Mouse (Mus musculus): ENCODE measurements around the gene Coro2a. TPM values are rescaled to one million over a fixed set of nuclear protein-coding genes. Genes with fewer than 3 reads are reported as not detected.
A peak's percentile ranks its signal among the peaks of the same experiment; 100 is the strongest.

Gene Coro2a
- total RNA-seq, 2 experiments from 2014 or later = 5.6 to 18.6 TPM

DNA sequence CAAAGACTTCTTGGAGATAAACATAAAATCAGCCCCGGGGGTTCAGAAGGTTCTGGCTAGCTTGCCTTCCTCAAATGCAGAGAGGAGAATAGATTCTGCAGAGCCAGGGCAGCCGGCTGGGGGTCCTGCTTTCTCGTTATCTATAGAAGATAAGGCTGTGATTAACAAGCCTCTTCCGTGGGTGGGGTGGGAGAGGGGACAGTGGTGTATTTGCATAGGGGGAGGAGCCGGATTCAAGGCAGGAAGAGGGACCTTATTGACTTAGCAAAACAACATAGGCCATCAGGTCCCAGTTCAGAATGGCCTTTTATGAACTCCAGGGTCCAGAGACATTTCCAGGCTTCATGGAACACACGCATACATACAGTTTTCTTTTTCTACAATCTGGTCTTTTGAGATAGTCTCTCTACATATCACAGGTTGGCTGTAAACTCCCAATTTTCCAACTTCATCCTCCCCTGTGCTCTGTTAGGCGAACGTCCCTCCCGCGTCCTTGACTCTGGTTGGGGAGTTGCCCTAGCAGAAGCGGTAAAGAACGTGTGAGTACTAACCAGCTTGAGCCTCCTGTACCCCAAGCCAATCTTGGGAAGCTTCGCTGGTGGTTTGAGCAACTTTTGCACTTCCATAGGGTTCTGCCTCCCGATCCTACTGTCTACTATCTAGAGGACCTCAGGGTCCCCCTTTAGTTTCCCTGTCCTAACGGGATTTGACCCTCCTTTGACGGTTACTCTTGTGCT lies 66.7 kb downstream of the Coro2a start:
- ATAC-seq (replicated peaks; ENCODE audit: low FRiP score, poor library complexity, severe bottlenecking) = no peak

DNA sequence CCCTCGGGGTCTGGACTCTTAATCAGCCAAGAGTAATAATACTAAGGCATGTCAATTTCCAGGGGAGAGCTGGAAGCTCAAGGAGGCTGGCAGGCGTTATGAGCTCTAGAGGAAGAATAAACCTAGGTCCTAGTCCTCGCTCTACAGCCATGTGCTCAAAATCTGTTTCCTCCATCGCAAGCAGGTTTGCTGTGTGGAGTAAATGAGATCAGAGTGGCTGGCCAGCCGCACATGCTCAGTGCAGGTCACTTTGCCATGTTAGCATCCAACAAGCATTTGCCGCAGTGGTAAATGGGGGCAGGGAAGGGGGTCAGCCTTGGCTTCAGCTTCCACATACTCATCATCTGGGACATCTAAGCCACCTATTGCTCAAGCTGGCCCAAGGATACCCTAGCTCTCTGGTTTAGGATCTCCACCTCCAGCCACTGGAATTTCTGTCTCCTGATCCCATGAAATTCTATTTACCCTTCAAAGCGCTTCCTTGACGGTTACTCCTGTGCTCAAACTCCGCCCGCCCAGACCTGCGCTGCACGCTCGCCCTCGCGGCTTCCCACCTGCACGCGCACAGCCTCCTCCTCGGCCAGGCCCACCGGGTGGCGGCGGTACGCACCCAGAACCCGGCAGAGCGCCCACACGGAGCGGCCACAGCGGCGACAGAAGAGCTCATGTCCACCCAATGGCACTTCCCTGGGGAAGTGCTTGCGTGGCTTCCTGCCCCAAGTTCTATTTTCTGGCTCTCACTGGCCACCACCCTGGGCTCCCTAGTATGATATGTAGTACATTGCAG lies 67.9 kb downstream of the Coro2a start:
- no peak for ATAC-seq (replicated peaks; ENCODE audit: low FRiP score, poor library complexity, severe bottlenecking)

DNA sequence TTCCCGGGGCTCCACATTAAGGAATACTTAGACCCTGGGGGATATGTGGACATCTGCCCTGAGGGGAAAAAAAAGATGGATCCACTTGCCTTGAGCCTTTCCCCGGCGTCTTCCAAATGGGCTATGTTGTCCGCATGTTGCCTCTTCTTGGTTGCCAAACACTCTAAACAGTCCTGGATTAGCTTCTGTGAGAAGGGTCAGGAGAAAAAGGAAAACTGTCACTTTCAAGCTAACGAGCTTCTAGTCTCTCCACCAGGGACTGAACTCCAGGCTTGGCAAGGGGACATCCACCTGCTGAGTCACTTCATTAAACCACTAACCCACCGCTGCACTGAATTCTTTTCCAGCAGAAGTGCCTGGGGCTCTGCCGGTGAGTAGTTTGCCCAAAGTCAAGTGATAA lies 69.1 kb downstream of the Coro2a start:
- no peak for ATAC-seq (replicated peaks; ENCODE audit: low FRiP score, poor library complexity, severe bottlenecking)

DNA sequence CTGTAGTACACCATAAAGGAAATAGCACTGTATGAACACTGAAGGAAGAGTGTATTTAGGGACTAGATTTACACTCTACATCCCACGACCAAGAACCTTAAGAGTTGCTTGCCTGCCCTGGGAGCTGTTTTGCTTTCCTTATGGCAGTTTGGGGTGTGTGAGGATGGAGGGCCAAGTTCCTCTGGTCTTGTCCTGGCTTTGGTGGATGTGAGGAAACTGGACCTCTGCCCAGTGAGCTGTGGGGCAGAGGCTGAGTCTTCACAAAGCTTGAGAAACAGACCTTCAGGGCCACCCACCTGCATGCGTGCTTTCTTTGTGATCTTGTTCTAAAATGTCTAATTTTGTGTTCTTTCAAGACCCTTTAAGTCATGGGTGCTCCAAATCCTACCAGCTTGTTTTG lies 69.5 kb downstream of the Coro2a start:
- no peak for ATAC-seq (replicated peaks; ENCODE audit: low FRiP score, poor library complexity, severe bottlenecking)

DNA sequence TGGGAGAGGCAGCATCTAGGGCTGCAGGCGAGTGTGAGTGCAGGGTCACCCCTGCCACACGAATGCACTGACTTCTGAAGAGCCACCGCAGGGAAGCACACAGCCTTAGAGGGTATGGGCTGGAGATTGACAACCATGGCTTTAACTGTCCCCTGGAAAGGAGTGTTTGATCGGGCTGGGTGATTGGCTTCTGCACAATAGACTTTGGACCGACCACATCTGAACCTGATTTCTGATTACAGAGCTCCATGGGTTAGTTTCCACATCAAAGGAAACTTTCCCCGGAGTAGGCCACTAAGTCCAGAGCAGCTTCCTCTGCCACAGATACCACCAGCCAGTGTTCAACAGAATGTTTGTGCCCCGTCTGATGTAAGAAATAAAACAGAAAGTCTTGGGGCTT lies 72.3 kb downstream of the Coro2a start:
- no peak for ATAC-seq (replicated peaks; ENCODE audit: low FRiP score, poor library complexity, severe bottlenecking)

DNA sequence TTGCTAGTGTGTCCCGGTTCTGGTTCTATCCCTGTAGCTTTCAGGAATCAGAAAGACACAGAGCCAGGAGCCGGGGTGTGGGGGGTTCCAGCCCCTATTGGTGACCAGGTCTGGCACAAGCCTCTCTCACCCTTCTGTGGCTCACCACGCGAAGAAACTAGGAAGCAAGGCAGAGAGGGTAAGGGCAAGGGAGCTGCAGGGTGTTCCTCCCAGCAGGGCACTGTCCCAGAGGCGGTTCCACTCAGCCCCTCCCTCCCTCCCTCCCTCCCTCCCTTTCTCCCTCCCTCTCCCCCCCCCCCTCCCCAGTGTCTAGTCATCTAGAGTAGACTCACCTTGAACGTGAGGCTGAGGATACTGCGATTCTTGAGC lies 74.5 kb downstream of the Coro2a start:
- peak; percentile 78 for ATAC-seq (replicated peaks; ENCODE audit: low FRiP score, poor library complexity, severe bottlenecking)

DNA sequence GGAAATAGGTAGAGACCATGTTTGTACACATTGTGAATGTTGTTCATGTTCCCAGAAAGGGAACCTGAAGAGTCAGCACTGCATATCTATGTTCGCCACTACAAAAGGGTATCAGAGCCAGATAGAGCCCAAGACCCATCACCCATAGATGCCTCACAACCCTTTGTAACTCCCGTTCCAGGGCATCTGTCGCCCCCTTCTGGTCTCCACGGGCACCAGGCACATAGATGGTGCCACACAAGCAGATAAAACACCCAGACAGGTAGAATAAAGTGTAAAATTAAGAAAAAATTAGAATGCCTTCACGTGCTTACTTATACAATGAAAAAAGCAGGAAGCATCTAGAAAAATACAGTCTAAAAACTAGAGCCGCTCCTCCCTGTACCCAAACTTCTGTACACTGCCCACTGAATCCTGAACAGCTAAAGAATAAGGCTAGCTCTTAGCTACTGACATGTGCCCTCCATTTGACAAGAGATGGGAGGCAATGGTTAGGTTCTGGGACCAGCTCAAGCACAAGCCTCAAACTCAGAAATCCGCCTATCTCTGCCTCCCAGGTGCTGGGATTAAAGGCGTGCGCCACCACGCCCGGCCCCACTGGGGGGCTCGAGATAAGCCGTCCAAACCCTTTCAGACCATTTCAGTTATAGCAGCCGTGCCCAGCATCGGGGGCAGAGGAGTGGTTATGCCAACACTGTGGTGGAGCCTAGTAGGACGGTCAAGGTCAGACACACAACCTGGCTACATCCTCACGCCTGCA lies 75.0 kb downstream of the Coro2a start:
- peak; percentile 83 for ATAC-seq (replicated peaks; ENCODE audit: low FRiP score, poor library complexity, severe bottlenecking)

DNA sequence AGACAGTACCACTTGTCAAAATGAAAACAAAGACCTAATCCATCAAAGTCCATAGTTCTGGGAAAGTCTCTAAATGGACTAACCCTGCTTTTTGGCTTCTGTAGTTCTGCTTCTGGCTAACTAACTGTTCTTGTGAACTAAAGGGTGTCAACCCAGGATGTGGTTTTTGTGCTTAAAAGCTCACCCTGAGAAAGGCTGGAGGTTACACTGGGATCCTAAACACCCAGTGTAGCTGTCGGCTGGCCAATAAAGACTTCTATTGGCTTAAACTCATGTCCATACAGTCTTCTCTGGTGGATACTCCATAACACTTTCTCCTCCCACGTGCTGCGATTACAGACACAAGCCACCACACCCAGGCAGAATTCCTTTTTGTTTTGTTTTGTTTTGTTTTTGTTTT lies 75.8 kb downstream of the Coro2a start:
- ATAC-seq (replicated peaks; ENCODE audit: low FRiP score, poor library complexity, severe bottlenecking) = no peak

DNA sequence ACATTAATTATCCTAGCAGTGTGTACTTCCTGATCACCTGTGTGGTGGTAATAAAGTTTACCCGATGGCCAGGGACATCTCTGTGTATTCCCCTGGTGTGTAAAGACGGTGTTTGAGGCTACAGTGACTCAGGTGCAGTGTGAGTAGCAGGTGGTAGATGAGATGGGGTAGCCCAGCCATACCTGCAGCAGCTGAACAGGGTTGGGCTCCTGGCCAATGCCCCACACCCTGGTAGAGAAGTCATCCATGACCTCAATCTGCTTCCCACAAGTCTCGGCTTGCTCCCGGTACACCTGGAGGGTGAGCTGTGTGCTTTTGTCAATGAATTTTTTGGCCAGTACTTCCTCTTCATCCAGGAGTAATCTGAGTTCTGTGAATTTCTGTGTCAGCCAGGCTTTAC lies 78.7 kb downstream of the Coro2a start:
- no peak for ATAC-seq (replicated peaks; ENCODE audit: low FRiP score, poor library complexity, severe bottlenecking)

DNA sequence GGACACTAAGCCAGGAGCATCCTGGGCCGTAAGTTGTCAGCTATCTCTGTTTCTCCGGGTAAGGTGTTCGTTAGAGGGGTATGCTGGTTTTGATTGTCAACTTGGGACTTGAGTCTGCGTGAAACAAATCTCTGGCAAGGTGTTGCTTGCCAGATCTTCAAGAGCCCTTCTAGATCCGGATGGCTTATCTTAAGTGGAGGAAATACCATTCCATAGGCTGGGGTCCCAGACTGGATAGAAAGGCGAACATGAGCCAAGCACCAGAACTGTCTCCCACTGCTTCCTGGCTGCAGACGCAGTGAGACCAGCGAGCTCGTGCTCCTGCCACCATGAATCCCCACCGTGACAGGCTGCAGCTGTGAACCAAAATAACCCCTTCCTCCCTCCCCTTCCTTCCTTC lies 80.5 kb downstream of the Coro2a start:
- ATAC-seq (replicated peaks; ENCODE audit: low FRiP score, poor library complexity, severe bottlenecking) = no peak

DNA sequence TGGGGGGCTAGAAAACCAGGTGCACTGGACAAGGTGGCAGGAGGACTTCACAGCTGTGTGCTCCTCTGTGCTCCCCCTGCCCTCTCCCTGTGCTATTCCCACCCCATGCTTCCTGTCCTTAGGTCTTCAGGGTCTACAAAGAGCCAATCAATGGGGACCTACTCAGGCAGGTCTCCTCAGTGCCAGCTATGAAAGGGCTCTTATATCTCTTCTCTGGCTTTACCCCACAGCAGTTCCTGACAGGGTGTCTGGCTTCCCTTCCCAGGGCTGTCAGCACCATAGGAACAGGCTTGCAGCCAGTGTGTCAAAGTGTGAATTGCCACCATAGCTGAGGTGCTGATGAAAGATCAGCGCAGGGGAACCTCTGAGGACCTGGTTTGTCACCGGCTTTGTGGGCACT lies 81.5 kb downstream of the Coro2a start:
- no peak for ATAC-seq (replicated peaks; ENCODE audit: low FRiP score, poor library complexity, severe bottlenecking)

DNA sequence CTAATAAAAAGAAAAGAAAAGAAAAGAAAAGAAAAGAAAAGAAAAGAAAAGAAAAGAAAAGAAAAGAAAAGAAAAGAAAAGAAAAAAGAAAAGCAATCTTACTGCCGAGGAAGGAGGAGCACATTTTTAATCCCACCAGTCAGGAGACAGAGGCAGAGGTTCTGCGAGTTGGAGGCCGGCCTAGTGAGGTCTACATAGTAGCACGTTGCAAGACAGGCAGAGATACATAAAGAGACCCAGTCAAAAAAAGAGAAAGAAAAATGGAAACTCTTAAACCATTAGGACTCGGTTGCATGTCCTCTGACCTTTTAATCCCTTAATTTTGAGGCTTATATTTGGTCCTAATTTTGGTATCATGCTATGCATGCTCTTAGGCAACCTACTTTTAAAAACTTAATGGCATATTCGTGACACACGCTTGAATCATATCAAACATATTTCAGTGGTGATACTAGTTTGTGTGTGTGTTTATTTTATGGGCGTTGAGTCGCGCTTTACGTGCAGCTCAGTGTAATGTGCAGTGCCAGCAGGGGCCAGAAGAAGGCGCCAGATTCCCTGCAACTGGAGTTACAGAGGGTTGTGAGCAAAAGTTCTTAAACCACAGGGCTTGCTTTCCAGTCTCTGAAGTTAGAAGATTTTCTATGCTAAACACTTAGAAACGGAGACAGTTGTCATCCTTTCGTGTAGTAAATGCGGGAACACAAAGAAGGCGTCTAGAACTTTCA lies 94.1 kb downstream of the Coro2a start:
- ATAC-seq (replicated peaks; ENCODE audit: low FRiP score, poor library complexity, severe bottlenecking) = peak; percentile 76

DNA sequence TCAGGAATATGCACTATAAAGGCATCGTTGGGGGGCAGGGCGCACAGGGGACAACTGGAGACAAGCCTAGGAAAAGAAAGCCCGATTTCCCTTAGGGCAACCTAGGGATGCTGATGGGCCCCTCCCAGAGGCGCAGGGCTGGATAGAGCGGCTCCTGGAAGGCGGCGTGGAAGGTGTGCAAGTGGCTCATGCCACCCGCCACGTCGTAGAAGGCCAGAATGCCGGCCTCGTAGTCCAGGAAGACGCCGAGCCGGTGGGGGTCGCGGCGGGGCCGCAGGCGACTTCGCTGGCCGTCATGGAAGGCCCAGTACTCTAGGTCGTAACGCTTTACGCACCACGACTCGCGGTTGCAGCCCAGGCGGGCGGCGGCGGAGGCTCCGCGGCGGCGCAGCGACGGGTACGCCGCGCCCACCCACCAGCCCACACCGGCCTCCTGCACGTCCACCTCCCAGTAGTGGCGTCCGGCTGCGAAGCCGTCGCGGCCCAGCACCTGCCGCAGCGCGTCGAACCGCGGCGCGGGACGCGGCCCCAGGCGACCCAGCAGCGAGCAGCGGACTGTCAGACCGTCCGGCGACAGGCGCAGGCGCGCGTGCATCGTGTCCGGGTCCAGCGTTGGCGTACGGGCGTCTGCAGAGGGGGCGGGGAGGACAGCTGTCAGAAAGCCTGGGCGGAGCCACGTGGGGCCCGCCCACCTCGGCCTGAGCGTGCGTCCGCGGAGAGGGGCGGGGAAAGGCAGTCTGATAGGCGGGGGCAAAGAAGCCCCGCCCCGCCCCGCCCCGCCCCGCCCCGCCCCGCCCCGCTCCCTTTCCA lies 95.0 kb downstream of the Coro2a start:
- peak; percentile 96 for ATAC-seq (replicated peaks; ENCODE audit: low FRiP score, poor library complexity, severe bottlenecking)

DNA sequence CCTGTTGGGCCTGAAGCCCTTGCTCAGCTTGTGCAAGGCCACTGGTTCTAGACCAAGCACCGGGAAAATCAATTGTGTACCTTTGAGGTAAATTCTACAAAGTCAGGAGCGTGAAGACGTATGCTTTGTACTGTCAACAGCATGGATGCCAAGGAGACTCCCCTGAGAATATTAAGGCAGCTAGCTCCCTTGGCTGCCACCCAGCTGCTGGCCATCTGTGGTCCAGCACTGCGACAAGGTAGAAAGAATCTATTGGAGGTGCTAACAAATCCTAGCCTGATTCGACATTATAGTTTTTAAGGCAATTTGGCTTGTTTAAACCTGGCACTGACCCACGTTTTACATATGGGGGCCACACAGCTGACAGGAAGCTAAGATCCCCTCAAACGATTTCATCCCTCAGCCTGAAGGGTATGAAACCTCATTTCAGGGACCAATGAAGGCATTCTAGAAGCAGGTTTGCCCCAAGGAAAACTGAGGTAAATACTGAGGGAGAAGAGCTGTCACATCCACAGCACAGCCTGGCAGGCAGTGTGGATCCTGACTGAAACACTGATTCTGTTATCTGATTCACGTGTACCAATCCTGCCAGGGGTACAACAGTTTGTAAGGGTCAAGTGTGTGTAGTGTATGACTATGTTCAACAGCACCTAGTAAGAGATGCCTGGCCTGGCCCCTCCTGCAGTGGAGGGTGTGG lies 96.5 kb downstream of the Coro2a start:
- ATAC-seq (replicated peaks; ENCODE audit: low FRiP score, poor library complexity, severe bottlenecking) = no peak

DNA sequence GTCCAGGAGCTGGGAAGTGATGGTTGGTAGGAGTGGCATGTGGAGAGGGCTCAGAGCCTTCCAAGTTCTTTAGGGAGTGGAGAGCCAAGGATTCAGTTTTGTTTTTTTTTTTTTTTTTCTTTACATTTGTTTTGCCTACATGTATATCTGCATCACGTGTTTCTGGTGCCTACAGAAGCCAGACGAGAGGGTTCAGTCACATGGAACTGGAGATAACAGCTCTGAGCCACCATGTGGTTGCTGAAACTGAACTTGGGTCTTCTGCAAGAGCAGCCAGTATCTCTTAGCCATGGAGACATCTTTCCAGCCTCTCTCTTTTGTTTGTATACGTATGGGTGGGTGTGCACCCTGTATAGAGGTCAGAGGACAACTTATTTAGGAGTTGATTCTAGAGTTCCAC lies 98.1 kb downstream of the Coro2a start:
- ATAC-seq (replicated peaks; ENCODE audit: low FRiP score, poor library complexity, severe bottlenecking) = no peak

DNA sequence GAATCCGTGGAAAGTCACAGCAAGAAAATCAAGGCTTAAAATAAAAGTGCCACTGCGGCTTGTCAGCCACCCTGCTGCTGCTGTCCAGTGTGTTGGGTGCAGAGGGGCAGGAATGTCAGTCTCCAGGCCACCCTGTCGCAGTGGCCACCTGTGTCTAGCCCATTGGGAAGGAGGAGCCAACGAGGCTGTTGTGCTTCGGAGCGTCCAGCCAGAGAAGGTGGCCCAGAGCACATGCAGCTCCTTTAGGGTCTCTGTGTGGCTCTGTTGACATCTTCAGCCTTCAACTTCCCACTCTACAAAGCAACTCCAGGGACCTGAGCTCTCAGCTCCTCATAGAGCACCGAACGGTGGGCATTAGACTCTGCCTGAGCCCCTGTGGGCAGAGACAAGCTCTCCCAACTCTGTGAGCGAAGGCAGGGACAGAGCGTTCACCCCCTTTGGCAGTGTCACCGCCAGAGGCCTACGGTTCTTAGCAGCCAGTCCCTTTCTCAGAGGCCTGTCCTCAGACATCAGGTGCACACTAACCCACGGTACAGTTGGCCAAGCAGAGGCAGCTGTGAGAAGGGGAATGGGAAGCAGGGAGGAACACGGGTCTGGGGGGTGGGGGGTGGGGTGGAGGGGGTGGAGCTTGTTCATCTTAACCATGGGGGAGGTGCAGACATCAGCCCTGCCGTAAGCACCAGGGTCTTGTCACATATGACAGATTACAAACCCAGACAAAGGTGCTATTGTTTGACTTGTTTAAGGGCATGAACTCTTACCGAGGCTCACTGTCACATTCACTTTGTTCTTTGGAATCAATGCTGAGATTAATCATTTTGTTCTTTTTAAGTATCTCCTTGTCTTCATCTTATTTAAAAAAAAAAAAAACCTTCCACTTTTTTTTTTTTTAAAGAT lies 99.1 kb downstream of the Coro2a start:
- no peak for ATAC-seq (replicated peaks; ENCODE audit: low FRiP score, poor library complexity, severe bottlenecking)

DNA sequence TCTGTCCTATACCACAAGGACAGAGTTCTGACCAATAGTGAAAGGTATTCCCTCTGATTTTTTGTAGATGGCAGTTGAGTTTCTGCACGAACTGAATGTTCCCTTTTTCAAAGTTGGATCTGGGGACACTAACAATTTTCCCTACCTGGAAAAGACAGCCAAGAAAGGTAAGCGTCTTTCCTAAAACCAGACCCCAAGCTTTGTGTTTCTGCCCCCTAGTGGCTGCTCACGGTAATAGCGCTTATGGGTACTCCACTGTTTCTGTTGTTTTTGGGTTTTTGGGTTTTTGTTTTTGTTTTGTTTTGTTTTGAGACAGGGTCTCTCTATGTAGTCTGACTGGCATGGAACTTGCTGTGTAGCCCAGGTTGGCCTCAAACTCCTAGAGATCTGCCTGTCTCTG lies 103.0 kb downstream of the Coro2a start:
- peak; percentile 40; the same call in 1 of the 2 replicates for ATAC-seq (replicated peaks; ENCODE audit: low FRiP score, poor library complexity, severe bottlenecking)

DNA sequence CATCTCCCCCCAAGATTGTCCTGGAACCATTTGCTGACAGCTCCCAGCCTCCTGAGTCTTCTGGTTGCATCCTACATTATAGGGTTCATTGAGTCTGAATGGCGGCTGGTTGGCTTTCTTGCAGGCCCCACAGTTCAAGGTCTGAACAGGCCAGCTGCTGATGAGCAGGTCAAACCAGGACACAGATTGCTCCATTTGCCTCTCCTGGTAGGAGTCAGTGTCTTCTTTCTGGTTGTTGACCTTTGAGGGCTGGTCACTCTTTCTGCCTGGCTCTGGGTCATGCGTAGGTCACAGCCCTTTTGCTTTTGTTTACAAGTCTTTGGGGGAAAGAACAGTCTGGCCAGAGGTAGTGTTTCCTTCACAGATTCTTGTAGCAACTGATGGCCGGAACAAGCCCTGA lies 103.5 kb downstream of the Coro2a start:
- ATAC-seq (replicated peaks; ENCODE audit: low FRiP score, poor library complexity, severe bottlenecking) = 0 out of 2 replicates have a peak, but pooled peaks have one; percentile 2

Data from erythroblast, adult 5-6 weeks (primary cell).